Mouse (Mus musculus) frontal cortex, adult 2 months (tissue): ENCODE data around the gene Gm21637. TPM values are rescaled to one million over a fixed set of nuclear protein-coding genes. Genes with fewer than 3 reads are reported as not detected.
"Not testable (repeated sequence)": the region's sequence is repeated elsewhere in the genome, so short reads cannot be mapped to it uniquely, and the experiment has no call there.

ENCODE experiments used
- DNase-seq, 2 experiments: peaks; one replicate each; pipeline ENCODE4 v3.0.0; 2022; ENCODE audit warnings: low spot score in 1 of 2; ENCODE audit errors: extremely low spot score in 1 of 2
- polyA plus RNA-seq: library from polyadenylated mRNA; depleted of rRNA; stranded (reverse); fragments of >200 nt; gene quantifications from 2 replicates; pipeline ENCODE4 v1.2.3, GENCODE M21; 2012; rRNA removed

Gm21637 gene
- polyA plus RNA-seq: not detected in 2 replicates

DNA sequence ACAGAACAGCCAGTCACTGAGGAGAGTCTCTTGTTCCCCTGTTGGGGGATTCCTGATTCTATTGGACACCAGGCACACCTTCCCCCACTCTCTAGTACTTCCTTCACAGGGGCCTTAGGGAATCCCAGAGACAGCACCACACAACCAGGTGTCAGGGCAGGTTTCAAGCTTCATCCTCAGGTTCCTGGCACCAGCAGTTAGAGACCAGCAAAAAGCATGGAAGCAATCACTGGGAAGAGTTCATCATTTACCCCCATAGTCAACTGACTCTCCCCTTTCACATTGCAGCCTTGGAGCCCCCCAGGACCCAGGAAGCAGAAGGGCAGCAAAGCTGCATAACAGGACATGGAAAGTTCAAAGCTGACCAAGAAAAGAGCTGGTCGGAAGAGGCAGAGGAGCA, at the start of gene Gm21637:
TSS of gene Gm21637 (plus strand) at position 301 of the 400 bp plus-strand sequence.
- DNase-seq: not testable (repeated sequence)

Other genes starting within 250 kb of the Gm21637 start
- not detected in 2 replicates for gene Btbd35f25, start 244.9 kb upstream of the Gm21637 start, polyA plus RNA-seq
- not detected in 2 replicates for gene Btbd35f22, start 85.8 kb downstream of the Gm21637 start, polyA plus RNA-seq